Mouse (Mus musculus) kidney, adult 2 months (tissue): Measurements from ENCODE around the gene Zfp553. TPM values are rescaled to one million over a fixed set of nuclear protein-coding genes. Genes with fewer than 3 reads are reported as not detected.

Experiments
- DNase-seq: peaks from one replicate; pipeline ENCODE4 v3.0.0; 2021
- H3K27ac ChIP-seq: fragments of 200-500 bp; 2 replicates; pipeline ENCODE4 v1.5.1; 2012; ENCODE audit warnings: low read depth, low read length, control low read depth, inconsistent platforms; ENCODE audit not compliant: insufficient read depth
- H3K27me3 ChIP-seq: fragments of 200-500 bp; replicated peaks from 2 replicates; pipeline ENCODE4 v1.6.1; 2012; ENCODE audit warnings: mild to moderate bottlenecking, moderate library complexity, low read length, inconsistent platforms; ENCODE audit not compliant: control insufficient read depth, insufficient read depth
- H3K36me3 ChIP-seq: fragments of 200-500 bp; 2 replicates; pipeline ENCODE4 v1.6.1; 2012; ENCODE audit warnings: mild to moderate bottlenecking, moderate library complexity, low read length, inconsistent platforms; ENCODE audit not compliant: control insufficient read depth, insufficient read depth
- H3K4me1 ChIP-seq: fragments of 200-500 bp; 2 replicates; pipeline ENCODE4 v1.6.1; 2011; ENCODE audit warnings: low read length; ENCODE audit not compliant: control insufficient read depth, insufficient read depth
- H3K4me3 ChIP-seq: fragments of 200-500 bp; 2 replicates; pipeline ENCODE4 v1.5.1; 2011; ENCODE audit warnings: mild to moderate bottlenecking, low read depth, low read length, control low read depth; ENCODE audit not compliant: insufficient read depth
- CTCF ChIP-seq: fragments of 200-500 bp; conservative IDR thresholded peaks from 2 replicates; pipeline ENCODE4 v1.5.1; 2011; ENCODE audit warnings: low read depth, mild to moderate bottlenecking, control low read depth, low read length, moderate library complexity, mixed read lengths; ENCODE audit not compliant: insufficient read depth, insufficient read length
- POLR2A ChIP-seq: fragments of 200-500 bp; IDR thresholded peaks from one replicate; pipeline ENCODE4 v1.6.1; 2011; ENCODE audit warnings: low read depth, low read length, control low read depth
- WGBS: fragments of 180-500 bp; shearing (Covaris S2); methylation state at CpG from one replicate; pipeline ENCODE4 v1.1.7; 2018; 5-methylcytosine and 5-hydroxymethylcytosine counted together
- polyA plus RNA-seq: library from polyadenylated mRNA; depleted of rRNA; stranded (reverse); fragments of >200 nt; gene quantifications from 2 replicates; pipeline ENCODE4 v1.2.3, GENCODE M21; 2012

Zfp553 gene
- polyA plus RNA-seq, 1 experiment: 7.9 TPM

- DNase-seq: peak; percentile 97
- Histone ChIP-seq H3K4me3 (peak overlapping the region; percentile 60), H3K36me3 (no peaks in the 10 kb centered on the region), H3K27me3 (no peaks in the 10 kb centered on the region), H3K27ac (peak overlapping the region; percentile 57), H3K4me1 (peaks cover 6% of the 10 kb centered on the region; the same call in 1 of the 2 replicates)
- under 1% methylated on average over 136 of the region's 136 CpGs for WGBS
- TF ChIP-seq CTCF: no peak
- TF ChIP-seq POLR2A: peak; percentile 46
These were observed 21.2 kb downstream of the Zfp553 start for GRCm38 (mm10) chr7:127253821-127254769.

DNA sequence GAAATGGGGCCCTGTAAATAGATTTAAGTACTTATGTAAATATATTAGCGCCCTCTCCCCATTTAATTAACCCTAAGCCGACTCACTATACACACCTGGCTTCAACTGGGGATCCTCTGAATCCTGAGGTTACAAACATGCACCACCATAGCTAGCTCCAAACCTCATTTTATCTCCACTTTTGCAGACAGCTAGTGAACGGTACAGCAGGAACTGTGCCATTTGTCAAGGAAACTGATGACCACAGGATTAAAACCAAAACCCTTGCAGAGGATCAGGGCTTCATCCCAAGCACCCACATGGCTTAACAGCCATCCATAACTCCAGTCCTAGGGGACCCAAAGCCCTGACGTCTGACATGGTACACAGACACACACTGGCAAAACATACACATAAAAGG lies 22.1 kb downstream of the Zfp553 start:
- Histone ChIP-seq H3K4me1 (peaks cover 6% of the 10 kb centered on the region; the same call in 1 of the 2 replicates), H3K36me3 (no peaks in the 10 kb centered on the region), H3K4me3 (no peak overlapping the region), H3K27ac (no peak overlapping the region), H3K27me3 (no peaks in the 10 kb centered on the region)
- WGBS: 20% methylated on average over 4 of the region's 4 CpGs
- no peak for DNase-seq
- TF ChIP-seq POLR2A (no peak), CTCF (no peak)

DNA sequence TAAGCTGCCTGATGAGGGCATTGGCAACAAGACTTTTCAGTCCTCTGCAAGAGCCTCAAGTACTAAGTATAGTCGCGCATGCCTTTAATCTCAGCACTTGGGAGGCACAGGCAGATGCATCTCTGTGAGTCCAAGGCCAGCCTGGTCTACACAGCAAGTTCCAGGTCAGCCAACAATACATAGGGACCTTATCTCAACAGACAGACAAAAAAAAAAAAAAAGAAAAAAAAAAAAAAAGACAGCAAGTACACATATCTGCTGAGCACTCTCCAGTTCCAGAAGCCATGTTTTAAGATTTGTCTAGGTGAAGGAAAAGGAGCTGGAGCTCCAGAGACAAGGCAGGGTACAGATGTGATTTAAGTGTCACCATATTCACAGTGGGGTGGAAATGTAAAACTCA lies 23.1 kb downstream of the Zfp553 start:
- Histone ChIP-seq H3K27ac (no peak overlapping the region), H3K36me3 (no peaks in the 10 kb centered on the region), H3K4me3 (no peak overlapping the region), H3K4me1 (peaks cover 7% of the 10 kb centered on the region; the same call in 1 of the 2 replicates), H3K27me3 (no peaks in the 10 kb centered on the region)
- 94% methylated on average over 2 of the region's 2 CpGs for WGBS
- no peak for TF ChIP-seq POLR2A
- TF ChIP-seq CTCF: no peak
- DNase-seq: no peak

GRCm38 (mm10) chr7:127256518-127256917 lies 23.7 kb downstream of the Zfp553 start:
- Histone ChIP-seq H3K4me1 (peaks cover 9% of the 10 kb centered on the region; the same call in 1 of the 2 replicates), H3K27me3 (no peaks in the 10 kb centered on the region), H3K36me3 (no peaks in the 10 kb centered on the region), H3K4me3 (no peak overlapping the region), H3K27ac (no peak overlapping the region)
- DNase-seq: no peak
- TF ChIP-seq CTCF: no peak
- TF ChIP-seq POLR2A: no peak
- 91% methylated on average over 5 of the region's 5 CpGs for WGBS

- peaks cover 9% of the 10 kb centered on the region; the same call in 1 of the 2 replicates for H3K4me1 ChIP-seq
- DNase-seq: no peak
- no peak for TF ChIP-seq POLR2A
- no peak for TF ChIP-seq CTCF
- no peak overlapping the region for H3K27ac ChIP-seq
- H3K27me3 ChIP-seq: no peaks in the 10 kb centered on the region
- WGBS: 72% methylated on average over 8 of the region's 8 CpGs
- H3K4me3 ChIP-seq: no peak overlapping the region
- H3K36me3 ChIP-seq: no peaks in the 10 kb centered on the region
These were observed 26.5 kb downstream of the Zfp553 start for GRCm38 (mm10) chr7:127259186-127259905.

DNA sequence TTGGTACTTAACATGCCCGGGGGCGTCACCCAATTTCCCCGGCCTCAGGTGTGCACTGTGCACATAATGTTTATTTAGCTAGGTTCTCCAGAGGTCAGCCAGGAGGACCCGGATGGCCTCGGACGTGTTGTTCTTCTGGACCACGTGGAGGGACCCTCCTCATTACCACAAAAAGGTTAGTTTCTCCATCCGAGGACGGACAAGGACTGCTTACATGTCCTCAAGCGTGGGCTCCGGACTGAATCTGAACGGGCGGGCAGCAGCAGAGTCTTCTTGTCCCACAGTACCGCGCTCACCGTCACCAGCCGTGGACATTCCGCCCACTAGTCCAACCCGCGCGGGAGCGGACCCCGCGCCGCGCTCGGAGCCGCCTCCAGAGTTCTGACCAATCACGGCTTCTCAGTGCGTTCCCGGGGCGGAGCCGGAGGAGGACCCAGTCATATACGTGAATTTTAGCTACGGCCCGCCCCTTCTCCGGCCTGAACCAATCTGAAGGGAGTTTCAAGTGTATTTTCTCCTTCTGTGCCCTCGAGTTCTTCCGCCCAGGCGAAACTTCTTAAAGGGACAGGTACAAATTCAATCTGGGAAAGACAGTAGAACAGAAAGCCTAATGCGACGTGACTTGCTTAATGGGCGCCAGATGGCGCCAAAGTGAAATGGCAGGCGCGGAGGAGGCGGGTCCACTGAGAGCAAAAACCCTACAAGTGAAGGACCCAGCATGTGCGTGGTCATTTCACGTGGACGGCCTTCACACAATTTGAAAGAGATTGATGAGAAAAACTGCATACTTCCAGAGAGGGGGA lies 27.6 kb downstream of the Zfp553 start, which contains the start of gene Dctpp1:
TSS of gene Dctpp1 (minus strand) at position 401 of the 803 bp plus-strand sequence.
- H3K4me3 ChIP-seq: peak within 1 kb of the TSS; percentile 77
- TF ChIP-seq CTCF (peak; percentile 94), POLR2A (no peak)
- H3K4me1 ChIP-seq: peaks cover 3% of the 10 kb centered on the region; the same call in 1 of the 2 replicates
- DNase-seq: peak; percentile 100
- H3K27ac ChIP-seq: no peak within 1 kb of the TSS; the same call in 1 of the 2 replicates
- H3K27me3 ChIP-seq: no peaks in the 10 kb centered on the region
- no peaks in the 10 kb centered on the region for H3K36me3 ChIP-seq
- WGBS: under 1% methylated on average over 50 of the region's 50 CpGs
